Mouse (Mus musculus) thymus, postnatal 10 days (tissue): Measurements from ENCODE around the gene Tnrc6a.

Experiments
- DNase-seq, 2 experiments: peaks; one replicate each; pipeline ENCODE4 v3.0.0; 2021; ENCODE audit warnings: low spot score in 2 of 2

The Tnrc6a gene

DNA sequence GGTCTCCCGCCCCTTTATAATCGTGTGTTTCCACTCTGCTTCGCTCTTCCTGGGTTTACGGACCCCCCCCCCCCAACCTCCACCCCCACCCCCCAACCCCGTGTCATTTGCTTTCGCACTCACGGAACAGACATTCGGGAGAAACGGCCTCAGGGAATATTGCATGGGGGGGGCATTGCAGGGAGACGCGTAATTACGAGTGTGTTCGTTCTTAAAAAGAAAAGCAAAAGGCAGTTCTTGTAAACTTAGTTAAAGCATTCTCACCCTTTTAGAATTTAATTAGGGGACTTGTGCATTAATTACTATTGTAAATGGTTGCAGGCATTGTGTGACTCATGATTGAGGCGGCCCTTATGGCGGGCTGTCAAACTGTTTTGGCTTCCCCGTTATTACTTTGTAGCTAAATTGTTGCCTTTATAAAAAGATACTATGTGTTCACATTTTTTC, 1.1 kb downstream of the Tnrc6a start:
- DNase-seq, result no peak

DNA sequence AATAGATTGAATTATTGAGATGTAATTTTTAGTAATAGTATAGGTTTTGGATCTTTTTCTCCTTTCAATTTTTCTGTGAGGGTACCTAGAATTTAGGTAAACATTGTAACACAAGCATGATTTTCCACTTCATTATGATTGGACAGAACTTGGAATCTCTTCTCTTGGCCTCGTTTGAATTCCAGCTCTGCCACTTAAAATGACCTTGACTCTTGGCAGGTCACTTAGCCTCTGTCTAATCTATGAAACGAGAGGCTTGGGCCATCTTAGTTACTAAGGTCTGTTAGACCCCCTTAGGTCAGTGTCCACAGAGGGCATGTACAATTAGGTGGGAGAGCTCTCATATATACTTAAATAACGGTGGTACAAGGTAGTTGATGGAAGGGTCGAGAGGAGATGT, 2.4 kb downstream of the Tnrc6a start:
- no peak for DNase-seq

DNA sequence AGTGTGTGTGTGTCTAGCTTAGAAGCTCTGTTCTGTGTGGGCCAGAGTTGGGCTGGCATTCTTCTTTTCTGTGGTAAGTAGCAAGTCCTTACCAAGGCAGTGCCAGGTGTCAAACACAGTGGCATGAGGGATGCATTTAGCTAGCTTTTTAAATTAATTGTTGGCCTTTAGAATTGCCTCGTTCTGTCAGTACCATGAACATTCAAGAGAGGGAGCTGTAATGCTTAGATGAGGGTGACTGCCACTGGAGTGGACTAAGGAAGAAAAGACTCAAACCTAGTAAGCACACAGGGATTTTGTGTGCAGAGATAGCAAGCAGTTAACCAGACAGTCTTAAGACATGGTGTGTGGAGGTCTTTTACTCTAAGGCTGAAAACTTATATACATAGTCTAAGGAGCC, 3.6 kb downstream of the Tnrc6a start:
- no peak for DNase-seq

DNA sequence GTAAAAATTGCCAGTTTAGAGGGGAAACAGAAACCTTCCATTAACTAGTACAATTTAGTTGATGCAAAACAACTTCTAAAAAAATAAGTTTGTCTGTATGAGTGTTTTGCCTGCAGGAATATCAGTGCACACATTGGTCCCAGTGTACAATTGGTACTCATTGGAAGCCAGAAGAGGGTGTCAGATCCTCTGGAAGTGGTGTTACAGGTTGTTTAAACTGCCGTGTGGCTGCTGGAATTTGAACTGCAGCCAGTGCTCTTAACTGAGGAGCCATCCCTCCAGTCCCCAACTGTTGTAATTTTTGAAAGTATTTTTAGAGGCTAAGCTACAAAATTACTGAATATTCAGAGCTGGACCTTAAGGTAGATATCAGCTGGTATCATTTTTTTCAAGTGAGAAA, 4.3 kb downstream of the Tnrc6a start:
- DNase-seq, result no peak

DNA sequence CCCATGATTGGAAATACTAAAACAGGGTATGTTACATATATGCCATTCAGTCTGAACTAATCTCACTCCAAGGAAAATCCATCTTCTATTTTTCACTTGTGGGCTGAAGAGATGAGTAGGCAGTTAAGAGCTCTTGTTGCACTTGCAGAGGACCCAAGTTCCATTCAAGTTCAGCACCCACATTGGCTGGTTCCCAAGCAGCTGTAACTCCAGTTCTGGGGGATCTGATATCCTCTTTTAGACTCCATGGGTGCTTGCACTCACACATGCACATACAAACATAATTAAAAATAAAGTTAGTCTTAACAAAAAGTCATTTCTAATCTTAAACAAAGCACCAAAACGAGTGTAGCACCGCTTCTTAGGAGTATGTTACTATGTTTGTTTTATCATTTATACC, 5.4 kb downstream of the Tnrc6a start:
- DNase-seq, result no peak

DNA sequence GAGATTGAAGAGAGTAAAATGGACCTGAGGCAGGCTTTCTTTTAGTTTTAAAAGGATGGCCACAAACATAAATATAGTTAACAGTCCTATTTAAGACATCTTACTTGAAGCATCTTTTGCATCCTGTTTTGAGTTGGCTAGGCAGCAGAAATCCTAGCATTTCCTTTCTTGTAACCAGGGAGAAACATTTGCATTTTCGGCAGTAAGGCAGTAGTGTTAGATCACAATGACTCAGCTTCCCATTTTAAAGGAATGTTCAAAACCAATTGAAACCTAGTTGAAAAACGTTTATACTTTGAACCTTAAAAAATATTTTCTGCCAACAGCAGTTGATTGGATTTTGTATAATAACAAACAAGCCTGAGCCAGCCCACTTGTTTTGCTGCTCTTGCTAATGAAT, 6.5 kb downstream of the Tnrc6a start:
- DNase-seq, result no peak

DNA sequence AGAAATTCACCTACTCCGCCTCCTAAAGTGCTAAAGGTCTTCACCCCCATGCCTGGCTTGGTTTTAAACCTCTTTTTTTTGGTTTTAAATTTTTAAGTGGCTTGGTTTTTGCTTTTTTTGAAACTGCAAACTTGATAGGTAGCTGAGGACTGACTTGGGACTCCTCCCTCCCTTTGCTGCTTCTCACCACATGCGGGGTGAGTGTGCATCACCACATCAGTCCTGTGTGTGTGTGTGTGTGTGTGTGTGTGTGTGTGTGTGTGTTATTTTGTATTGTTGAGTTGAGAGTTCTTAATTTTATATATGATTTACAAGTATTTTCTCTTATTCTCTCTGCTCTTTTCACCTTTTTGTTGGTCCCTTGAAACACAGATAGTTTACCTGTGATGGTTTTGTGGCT, 8.7 kb downstream of the Tnrc6a start:
- no peak for DNase-seq

DNA sequence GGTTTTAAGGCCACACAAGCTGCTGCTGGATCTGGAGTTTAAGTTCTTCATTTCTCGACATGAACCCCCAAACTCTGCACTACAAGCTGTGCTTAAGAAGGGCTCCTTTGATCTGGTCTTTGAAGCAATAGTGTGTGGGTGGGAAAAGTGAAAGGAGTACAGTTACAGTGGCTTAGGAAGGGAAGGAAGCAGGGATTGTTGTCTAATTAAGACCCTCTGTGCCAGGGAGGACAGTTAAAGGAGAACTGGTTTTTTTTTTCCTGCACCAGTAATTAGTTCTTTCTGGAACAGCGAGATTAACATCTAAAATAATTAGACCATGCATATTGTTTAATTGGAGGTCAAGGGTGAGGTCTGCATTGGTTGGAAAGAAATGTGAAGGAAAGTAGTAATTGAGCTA, 11.2 kb downstream of the Tnrc6a start:
- DNase-seq, result no peak

DNA sequence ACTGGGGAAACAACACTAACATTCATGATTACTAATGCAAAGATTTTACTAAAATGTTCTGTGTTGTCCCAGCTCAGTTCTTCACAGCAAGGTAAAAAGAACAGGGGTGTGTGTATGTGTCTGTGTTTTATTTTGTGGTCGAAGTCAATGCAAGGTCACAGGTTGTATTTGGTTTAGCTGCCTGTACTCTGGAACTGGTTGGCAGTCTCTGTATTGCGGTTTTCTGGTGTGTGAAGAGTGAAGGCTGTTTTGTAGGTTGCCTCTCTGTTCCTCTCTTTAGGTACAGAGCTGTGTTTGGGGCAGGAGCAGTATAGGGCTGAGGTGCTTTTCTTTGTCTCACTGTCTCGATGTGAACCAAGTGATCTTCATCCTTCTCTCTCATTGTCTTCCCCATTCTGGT, 12.0 kb downstream of the Tnrc6a start:
- no peak for DNase-seq

DNA sequence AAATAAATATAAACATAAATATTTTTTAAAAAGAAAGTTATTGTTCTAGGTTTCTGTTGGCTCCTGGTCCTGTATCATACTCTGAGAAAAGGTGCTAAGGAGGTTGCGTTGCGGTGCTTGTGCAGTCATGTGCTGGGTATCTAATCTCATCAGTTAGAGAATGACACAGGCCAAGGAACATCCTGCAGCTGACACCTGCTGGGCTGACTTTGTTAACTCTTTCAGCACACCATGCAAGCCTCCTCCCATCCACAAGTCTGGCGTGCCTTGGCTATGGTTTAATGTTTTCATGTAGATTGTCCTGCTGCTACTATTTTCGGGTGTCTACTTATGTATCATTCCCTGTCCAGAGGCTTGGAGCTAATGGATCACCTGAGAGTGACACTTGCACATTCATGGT, 14.3 kb downstream of the Tnrc6a start:
- peak; percentile 31 to 32 for DNase-seq

DNA sequence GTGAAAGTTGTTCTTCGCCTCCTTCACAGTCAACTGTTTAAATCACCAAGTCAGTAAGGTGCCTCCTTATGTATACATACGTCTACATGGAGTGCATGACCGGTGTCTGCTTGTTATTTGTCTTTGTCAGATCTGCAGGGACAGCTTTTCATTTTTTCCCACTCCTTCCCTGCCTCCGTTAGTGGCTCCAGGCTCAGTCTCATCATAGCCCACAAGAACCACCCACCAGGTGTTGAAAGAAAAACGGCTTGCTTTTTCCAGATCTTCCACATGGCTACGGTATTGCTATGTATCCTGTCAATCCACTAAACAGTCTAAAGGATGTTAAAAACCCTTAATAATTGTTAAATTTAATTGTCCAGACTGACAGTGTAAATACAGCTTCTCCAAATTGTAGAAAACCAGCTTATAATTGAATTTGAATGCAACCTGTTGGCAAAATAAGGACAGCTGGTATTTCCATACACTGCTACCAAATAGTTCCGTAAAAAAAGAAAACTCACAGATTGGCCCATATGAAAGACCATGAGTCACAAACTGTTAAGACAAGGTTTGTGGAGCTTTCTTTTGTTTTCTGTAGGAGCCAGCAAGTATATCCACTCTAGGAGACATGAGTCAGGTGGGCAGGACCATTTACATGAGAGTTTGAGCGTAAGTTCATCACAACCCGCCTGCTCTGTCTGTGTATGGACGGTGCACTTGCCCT, 22.6 kb downstream of the Tnrc6a start:
- no peak for DNase-seq

DNA sequence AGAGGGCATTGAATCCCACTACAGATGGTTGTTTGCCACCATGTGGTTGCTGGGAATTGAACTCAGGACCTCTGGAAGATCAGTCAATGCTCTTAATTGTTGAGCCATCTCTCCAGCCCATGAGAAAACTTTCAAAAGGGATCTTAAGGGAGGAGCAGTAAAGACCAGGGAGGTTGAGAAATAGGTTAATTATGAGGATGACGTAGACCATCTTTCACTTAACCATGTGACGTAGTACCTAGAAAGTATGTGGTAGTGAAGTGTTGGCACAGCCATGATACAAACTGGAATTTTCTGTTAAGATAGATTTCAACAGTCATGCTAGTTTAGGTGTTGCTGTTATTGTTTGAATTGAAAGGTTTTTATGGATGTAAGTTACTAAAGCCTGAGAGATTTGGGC, 24.1 kb downstream of the Tnrc6a start:
- no peak for DNase-seq

DNA sequence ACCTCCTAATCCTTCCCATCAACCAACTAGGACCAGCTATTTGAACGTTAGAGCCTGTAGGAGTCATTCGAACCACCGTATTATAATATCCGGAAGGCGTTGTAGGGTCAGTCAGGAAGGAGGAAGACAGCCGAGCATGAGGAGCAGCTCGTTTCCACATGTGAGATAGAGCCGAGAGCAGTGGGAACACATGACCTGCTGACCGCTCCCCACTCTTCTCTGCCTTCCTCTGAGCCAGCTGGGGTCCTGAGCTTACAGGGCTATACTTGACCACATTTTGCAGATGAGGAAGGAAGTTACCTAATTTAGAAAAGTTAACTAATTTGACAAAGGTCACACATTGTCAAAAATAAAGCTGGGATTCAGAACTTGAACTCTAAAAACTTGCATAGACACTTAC, 25.2 kb downstream of the Tnrc6a start:
- DNase-seq, result no peak

DNA sequence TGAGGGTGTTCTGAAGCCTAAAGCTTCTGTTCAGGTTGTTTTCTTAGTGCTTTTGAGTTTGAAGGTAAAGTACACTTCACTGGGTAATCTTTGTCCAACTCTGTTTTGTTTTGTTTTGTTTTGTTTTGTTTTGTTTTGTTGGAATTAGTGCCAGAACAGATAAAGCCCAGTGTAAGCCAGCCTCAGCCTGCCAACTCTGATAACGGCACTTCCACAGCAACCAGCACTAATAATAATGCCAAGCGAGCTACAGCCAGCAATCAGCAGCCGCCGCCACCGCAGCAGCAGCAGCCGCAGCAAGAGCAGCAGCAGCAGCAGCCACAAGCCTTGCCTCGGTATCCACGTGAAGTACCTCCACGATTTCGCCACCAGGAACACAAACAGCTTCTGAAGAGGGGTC, 38.7 kb downstream of the Tnrc6a start:
- no peak for DNase-seq

DNA sequence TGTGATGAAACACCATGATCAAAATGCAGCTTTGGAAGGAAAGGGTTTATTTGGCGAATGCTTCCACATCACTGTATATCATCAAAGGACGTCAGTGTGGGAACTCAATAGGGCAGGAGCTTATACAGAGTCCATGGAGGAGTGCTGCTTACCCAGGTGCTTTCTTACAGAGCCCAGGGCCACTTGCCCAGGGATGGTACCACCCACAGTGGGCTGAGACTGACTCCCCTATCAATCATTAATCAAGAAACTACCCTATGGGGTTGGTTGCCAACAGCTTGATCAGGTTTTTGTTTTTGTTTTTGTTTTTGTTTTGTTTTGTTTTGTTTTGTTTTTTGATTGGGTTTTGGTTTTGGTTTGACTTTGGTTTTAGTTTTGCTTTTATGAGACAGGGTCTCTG, 43.8 kb downstream of the Tnrc6a start:
- DNase-seq, result no peak

DNA sequence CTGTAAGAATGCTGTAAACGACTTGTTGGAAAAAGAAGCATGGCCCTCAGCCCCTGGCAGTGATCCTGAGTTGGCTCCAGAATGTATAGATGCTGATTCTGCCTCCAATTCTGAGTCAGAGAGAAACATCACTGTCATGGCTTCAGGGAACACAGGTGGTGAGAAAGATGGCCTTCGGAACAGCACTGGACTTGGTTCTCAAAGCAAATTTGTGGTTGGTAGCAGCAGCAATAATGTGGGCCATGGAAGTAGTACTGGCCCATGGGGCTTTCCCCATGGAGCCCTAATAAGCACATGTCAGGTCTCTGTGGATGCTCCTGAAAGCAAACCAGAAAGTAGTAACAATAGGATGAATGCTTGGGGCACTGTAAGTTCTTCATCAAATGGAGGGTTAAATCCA, 45.9 kb downstream of the Tnrc6a start:
- no peak for DNase-seq

DNA sequence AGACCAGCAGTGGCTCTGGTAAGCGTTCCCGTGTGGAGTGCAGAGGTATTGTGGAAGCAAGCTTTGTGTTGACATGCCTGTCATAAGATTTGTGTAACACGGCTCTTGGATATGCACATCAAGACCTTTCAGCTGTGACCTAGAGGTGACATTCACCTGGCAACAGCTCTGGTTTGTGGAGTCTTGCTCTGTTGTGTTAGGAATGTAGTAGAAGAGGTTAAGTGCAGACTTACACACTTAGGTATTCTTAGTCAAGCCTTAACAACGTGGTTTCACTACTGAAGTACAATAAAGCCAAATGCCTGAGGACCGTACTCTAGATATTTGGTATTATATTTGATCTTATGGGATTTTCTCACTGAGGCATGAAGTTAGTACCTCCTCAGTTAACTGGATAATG, 48.4 kb downstream of the Tnrc6a start:
- no peak for DNase-seq

DNA sequence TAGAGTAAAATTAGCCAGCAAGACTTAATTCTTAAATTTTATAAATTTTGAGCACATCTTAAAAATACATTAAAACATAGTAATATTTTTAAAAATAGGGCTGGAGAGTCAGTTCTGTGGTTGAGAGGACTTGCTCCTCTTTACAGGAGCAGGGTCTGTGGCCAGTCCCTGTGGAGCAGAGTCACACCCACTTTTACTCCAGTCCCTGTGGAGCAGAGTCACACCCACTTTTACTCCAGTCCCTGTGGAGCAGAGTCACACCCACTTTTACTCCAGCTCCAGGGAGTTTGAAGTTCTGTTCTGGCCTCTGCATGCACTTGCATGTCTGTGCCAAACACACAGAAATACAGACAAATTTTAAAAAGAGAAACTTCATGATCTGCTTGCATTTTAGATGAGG, 53.5 kb downstream of the Tnrc6a start:
- DNase-seq, result no peak

DNA sequence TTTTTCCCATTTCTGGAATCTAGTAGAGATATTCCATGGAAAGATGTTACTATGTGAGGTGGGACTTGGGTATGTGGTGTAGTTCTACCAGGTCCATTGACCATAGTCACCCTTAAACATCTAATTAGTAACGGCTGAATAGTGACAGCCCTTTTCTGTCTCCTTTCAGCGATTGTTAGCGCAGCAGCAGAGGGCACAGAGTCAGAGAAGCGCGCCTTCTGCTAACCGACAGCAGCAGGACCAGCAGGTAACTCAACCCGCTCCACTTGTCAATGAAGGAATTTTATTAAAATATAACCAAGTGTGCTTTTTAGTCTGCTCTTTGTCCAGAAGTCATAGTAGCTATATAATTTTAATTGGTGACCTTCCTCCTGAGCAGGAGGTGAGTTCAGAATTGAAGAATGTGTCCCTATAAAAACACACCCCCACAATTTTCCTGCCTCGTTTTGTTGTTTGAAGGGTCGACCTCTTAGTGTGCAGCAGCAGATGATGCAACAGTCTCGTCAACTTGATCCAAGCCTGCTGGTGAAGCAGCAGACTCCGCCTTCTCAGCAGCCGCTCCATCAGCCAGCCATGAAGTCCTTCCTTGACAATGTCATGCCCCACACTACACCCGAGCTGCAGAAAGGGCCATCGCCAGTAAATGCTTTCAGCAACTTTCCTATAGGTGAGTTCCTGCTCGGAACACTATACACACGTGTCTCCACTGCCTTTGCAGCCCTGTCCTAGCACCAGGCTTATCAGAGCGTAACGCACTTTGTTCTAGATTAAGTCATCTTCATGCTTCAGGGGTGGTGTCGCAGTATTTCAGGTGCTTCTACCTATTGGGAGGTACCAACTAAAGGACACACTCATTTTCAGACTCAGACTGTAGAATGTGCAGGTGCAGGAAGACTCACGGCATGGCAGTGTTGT, 58.4 kb downstream of the Tnrc6a start:
- DNase-seq, result no peak

DNA sequence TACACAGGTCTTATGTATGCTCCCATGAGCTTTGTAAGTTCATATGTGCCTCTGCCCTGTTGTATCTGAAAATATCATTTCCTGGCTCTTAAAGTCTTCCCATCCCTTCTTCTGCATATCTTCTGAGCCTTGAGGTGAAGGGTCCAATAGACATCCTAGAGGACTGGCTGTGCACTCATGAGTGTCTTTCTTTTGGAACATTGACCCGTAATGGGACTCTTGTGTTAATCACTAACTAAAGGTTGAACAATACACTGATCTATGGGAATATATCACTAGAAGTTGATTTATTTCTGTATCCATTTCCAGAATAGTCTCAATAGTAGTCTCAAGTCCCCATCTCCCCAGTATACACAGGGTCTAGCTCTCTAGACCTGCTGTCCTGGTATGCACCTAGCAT, 61.2 kb downstream of the Tnrc6a start:
- no peak for DNase-seq

DNA sequence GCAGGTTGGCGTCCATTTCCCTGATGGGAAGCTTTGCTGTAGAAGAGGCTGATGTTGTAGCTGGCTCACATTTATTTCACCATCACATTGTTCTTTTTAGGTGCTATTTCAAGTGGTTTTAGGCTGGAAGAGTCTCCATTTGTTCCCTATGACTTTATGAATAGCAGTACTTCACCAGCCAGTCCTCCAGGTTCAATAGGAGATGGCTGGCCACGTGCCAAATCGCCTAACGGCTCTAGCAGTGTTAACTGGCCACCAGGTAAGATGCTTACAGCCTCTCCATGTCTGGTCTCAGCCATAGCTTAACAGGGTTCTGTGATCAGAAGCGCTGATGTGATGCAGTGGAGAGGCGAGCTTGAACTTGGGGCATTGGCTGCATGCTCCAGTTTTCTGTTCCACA, 62.8 kb downstream of the Tnrc6a start:
- no peak for DNase-seq

DNA sequence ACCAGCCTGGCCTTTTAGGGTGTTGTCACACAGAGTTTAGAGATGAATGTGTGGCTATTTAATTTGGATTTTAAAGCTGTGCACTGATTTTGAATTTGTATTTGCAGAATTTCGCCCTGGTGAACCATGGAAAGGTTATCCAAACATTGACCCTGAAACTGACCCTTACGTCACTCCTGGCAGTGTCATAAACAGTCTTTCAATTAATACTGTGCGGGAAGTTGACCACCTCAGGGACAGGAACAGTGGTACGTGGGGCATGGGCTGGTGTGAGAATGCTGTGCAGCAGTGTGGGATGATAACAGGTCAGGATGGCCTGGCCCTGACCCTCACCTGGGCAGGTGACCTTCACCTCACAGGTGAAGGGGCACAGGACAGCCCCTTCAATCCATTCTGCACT, 63.6 kb downstream of the Tnrc6a start:
- no peak for DNase-seq

DNA sequence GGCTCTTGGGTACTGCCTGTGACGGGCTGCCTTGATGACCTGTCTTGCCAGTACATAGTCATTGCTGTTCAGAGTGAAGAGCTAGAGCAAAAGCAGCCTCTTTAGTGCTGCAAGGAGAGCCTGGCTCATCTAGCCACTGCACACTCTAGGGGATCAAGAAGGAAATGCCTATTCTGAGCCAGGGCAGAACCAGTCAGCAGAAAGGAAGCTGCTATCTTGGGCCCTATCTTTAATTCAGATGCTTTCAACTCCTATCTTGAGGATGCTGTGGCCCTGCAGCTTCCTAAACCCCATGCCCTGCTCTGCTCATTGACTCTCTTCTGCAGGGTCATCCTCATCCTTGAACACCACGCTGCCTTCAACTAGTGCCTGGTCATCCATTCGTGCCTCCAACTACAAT, 64.8 kb downstream of the Tnrc6a start:
- DNase-seq, result no peak
